Mouse (Mus musculus) small intestine, adult 2 months (tissue): ENCODE results near the gene Ephb1.

Experiments used
- CTCF ChIP-seq: fragments of 200-500 bp; IDR thresholded peaks from 2 replicates; pipeline ENCODE4 v1.5.1; 2012; ENCODE audit warnings: low read depth, mild to moderate bottlenecking, control low read depth, inconsistent platforms, low read length, moderate library complexity, mixed read lengths; ENCODE audit not compliant: insufficient replicate concordance, insufficient read length; ENCODE audit errors: extremely low read depth
- POLR2A ChIP-seq: fragments of 200-500 bp; IDR thresholded peaks from 2 replicates; pipeline ENCODE4 v1.6.1; 2012; ENCODE audit warnings: low read depth, mild to moderate bottlenecking, control low read depth, inconsistent platforms, low read length, moderate library complexity

GRCm38 (mm10) chr9:102130506-102130905 lies 224.0 kb downstream of the Ephb1 start:
- TF ChIP-seq CTCF (no peak), POLR2A (no peak)
